Mouse (Mus musculus) CH12.LX (cell line): ENCODE measurements around the gene Ppp2r3a.

ENCODE experiments used
- CHD1 ChIP-seq: IDR thresholded peaks from 2 replicates; pipeline ENCODE4 v1.6.1; 2012; ENCODE audit warnings: low read depth, low read length, improper control_type of control experiment, inconsistent platforms
- CTCF ChIP-seq, 2 experiments: IDR thresholded peaks in 1 of 2; conservative IDR thresholded peaks in 1 of 2; 2 replicates each; pipeline ENCODE4 v1.5.1; 2011 to 2012; ENCODE audit warnings: low read depth in 2 of 2, low read length in 2 of 2, improper control_type of control experiment in 1 of 2, inconsistent platforms in 1 of 2, mild to moderate bottlenecking in 1 of 2, moderate library complexity in 1 of 2
- ELF1 ChIP-seq: IDR thresholded peaks from 2 replicates; pipeline ENCODE4 v1.6.1; 2014; ENCODE audit warnings: low read depth, mild to moderate bottlenecking, inconsistent platforms, low read length, improper control_type of control experiment
- EP300 ChIP-seq: IDR thresholded peaks from 2 replicates; pipeline ENCODE4 v1.6.1; 2011; ENCODE audit warnings: low read length, improper control_type of control experiment
- ETS1 ChIP-seq: conservative IDR thresholded peaks from 2 replicates; pipeline ENCODE4 v1.6.1; 2012; ENCODE audit warnings: low read depth, mild to moderate bottlenecking, inconsistent platforms, low read length, improper control_type of control experiment, moderate library complexity

- TF ChIP-seq CHD1 = no peak
- no peak for TF ChIP-seq ETS1
- no peak for TF ChIP-seq ELF1
- no peak for TF ChIP-seq CTCF (conservative IDR thresholded peaks at IDR 0.05 in 1 of 2, IDR thresholded peaks at IDR 0.05 in 1 of 2; ENCODE audit: low read depth in 2 of 2, low read length in 2 of 2)
- no peak for TF ChIP-seq EP300
These were observed 38.2 kb upstream of the Ppp2r3a start for GRCm38 (mm10) chr9:101289750-101290149.
